Mouse (Mus musculus) lung, postnatal 4 days (tissue): ENCODE measurements around the gene Tsen54.

Source experiments
- DNase-seq, 2 experiments: peaks; one replicate each; pipeline ENCODE4 v3.0.0; 2021

The Tsen54 gene

GRCm38 (mm10) chr11:115814605-115815450 is at the start of gene Tsen54:
TSS of gene Tsen54 (plus strand) at chr11:115814724.
- peak; percentile 89 to 91 for DNase-seq

GRCm38 (mm10) chr11:115765103-115765606 is 49.4 kb upstream of the Tsen54 start, which contains the start of gene Tmem94:
TSS of gene Tmem94 (plus strand) at chr11:115765433.
- peak; percentile 96 to 99 for DNase-seq

GRCm38 (mm10) chr11:115765607-115766141 is 48.9 kb upstream of the Tsen54 start:
- peak in 1 of 2 experiments; percentile 81 for DNase-seq

- peak in 1 of 2 experiments; percentile 55 for DNase-seq
Observed at GRCm38 (mm10) chr11:115766356-115766943, 48.1 kb upstream of the Tsen54 start.

GRCm38 (mm10) chr11:115766981-115767380 is 47.5 kb upstream of the Tsen54 start:
- DNase-seq, result no peak

- DNase-seq, result no peak
Observed at GRCm38 (mm10) chr11:115768896-115769295, 45.6 kb upstream of the Tsen54 start.

- peak in 1 of 2 experiments; percentile 32 for DNase-seq
Observed at GRCm38 (mm10) chr11:115774653-115775052, 39.9 kb upstream of the Tsen54 start.

- DNase-seq, result peak; percentile 30 to 35
Observed at GRCm38 (mm10) chr11:115775821-115776665, 38.5 kb upstream of the Tsen54 start.

- DNase-seq, result peak in 1 of 2 experiments; percentile 30
Observed at GRCm38 (mm10) chr11:115776954-115777353, 37.6 kb upstream of the Tsen54 start.

- peak in 1 of 2 experiments; percentile 47 for DNase-seq
Observed at GRCm38 (mm10) chr11:115777487-115778335, 36.8 kb upstream of the Tsen54 start.

GRCm38 (mm10) chr11:115779038-115779571 is 35.4 kb upstream of the Tsen54 start:
- peak; percentile 91 to 97 for DNase-seq

GRCm38 (mm10) chr11:115780141-115781070 is 34.1 kb upstream of the Tsen54 start:
- DNase-seq, result peak in 1 of 2 experiments; percentile 28

GRCm38 (mm10) chr11:115786473-115786872 is 28.1 kb upstream of the Tsen54 start:
- DNase-seq, result peak in 1 of 2 experiments; percentile 24

- DNase-seq, result no peak
Observed at GRCm38 (mm10) chr11:115789787-115790186, 24.7 kb upstream of the Tsen54 start.

GRCm38 (mm10) chr11:115791919-115792318 is 22.6 kb upstream of the Tsen54 start:
- DNase-seq, result no peak

- DNase-seq, result no peak
Observed at GRCm38 (mm10) chr11:115792353-115792752, 22.2 kb upstream of the Tsen54 start.

GRCm38 (mm10) chr11:115796898-115797297 is 17.6 kb upstream of the Tsen54 start:
- DNase-seq, result peak in 1 of 2 experiments; percentile 39

GRCm38 (mm10) chr11:115797665-115798064 is 16.9 kb upstream of the Tsen54 start:
- no peak for DNase-seq

GRCm38 (mm10) chr11:115800981-115801380 is 13.5 kb upstream of the Tsen54 start:
- DNase-seq, result no peak
